Mouse (Mus musculus) thymus, adult 2 months (tissue): ENCODE data around the gene Syndig1. TPM values are rescaled to one million over a fixed set of nuclear protein-coding genes. Genes with fewer than 3 reads are reported as not detected.

ENCODE experiments used
- DNase-seq: peaks from one replicate; pipeline ENCODE4 v3.0.0; 2021
- H3K27ac ChIP-seq: fragments of 200-500 bp; 2 replicates; pipeline ENCODE4 v1.5.1; 2012; ENCODE audit warnings: low read length, control low read depth; ENCODE audit not compliant: control insufficient read depth, insufficient read depth
- H3K27me3 ChIP-seq: fragments of 200-500 bp; 2 replicates; pipeline ENCODE4 v1.6.1; 2012; ENCODE audit warnings: mild to moderate bottlenecking, low read length, moderate library complexity, mixed read lengths; ENCODE audit not compliant: control insufficient read depth, insufficient read depth
- H3K36me3 ChIP-seq: fragments of 200-500 bp; 2 replicates; pipeline ENCODE4 v1.6.1; 2012; ENCODE audit warnings: mild to moderate bottlenecking, low read length, moderate library complexity; ENCODE audit not compliant: control insufficient read depth, insufficient read depth
- H3K4me1 ChIP-seq: fragments of 200-500 bp; replicated peaks from 2 replicates; pipeline ENCODE4 v1.6.1; 2012; ENCODE audit warnings: low read length; ENCODE audit not compliant: control insufficient read depth, insufficient read depth
- H3K4me3 ChIP-seq: fragments of 200-500 bp; 2 replicates; pipeline ENCODE4 v1.5.1; 2012; ENCODE audit warnings: mild to moderate bottlenecking, low read length, control low read depth, moderate library complexity; ENCODE audit not compliant: control insufficient read depth, insufficient read depth
- CTCF ChIP-seq: fragments of 200-500 bp; IDR thresholded peaks from 2 replicates; pipeline ENCODE4 v1.5.1; 2012; ENCODE audit warnings: mild to moderate bottlenecking, control low read depth, low read length, moderate library complexity, borderline replicate concordance; ENCODE audit not compliant: control insufficient read depth, poor library complexity, insufficient read depth; ENCODE audit errors: extremely low read depth
- POLR2A ChIP-seq: fragments of 200-500 bp; IDR thresholded peaks from 2 replicates; pipeline ENCODE4 v1.6.1; 2012; ENCODE audit warnings: mild to moderate bottlenecking, low read length, control low read depth, moderate library complexity; ENCODE audit not compliant: control insufficient read depth, poor library complexity, insufficient read depth; ENCODE audit errors: extremely low read depth
- WGBS: fragments of 180-500 bp; shearing (Covaris S2); methylation state at CpG from one replicate; pipeline ENCODE4 v1.1.7; 2018; 5-methylcytosine and 5-hydroxymethylcytosine counted together
- polyA plus RNA-seq: library from polyadenylated mRNA; depleted of rRNA; stranded (reverse); fragments of >200 nt; gene quantifications from 2 replicates; pipeline ENCODE4 v1.2.3, GENCODE M21; 2012

Syndig1 gene
- polyA plus RNA-seq, 1 experiment: 0.32 TPM

- H3K27ac ChIP-seq: no peak overlapping the region
- 80% methylated on average over 2 of the region's 2 CpGs for WGBS
- no peaks in the 10 kb centered on the region for H3K4me1 ChIP-seq
- H3K27me3 ChIP-seq: no peaks in the 10 kb centered on the region
- H3K4me3 ChIP-seq: no peak overlapping the region
- H3K36me3 ChIP-seq: no peaks in the 10 kb centered on the region
- TF ChIP-seq CTCF (no peak), POLR2A (no peak)
- DNase-seq: no peak
Measured at GRCm38 (mm10) chr2:149836471-149837135, 7.6 kb downstream of the Syndig1 start.

GRCm38 (mm10) chr2:149839666-149840065 is 10.7 kb downstream of the Syndig1 start:
- 76% methylated on average over 2 of the region's 2 CpGs for WGBS
- TF ChIP-seq POLR2A (no peak), CTCF (no peak)
- DNase-seq: no peak
- no peak overlapping the region for H3K27ac ChIP-seq
- H3K27me3 ChIP-seq: no peaks in the 10 kb centered on the region
- no peak overlapping the region for H3K4me3 ChIP-seq
- H3K4me1 ChIP-seq: no peaks in the 10 kb centered on the region
- no peaks in the 10 kb centered on the region for H3K36me3 ChIP-seq

GRCm38 (mm10) chr2:149844575-149844974 is 15.6 kb downstream of the Syndig1 start:
- Histone ChIP-seq H3K4me1 (no peaks in the 10 kb centered on the region), H3K27ac (no peak overlapping the region), H3K36me3 (no peaks in the 10 kb centered on the region), H3K27me3 (no peaks in the 10 kb centered on the region), H3K4me3 (no peak overlapping the region)
- TF ChIP-seq CTCF: no peak
- TF ChIP-seq POLR2A: no peak
- 79% methylated on average over 2 of the region's 2 CpGs for WGBS
- no peak for DNase-seq

GRCm38 (mm10) chr2:149848778-149849177 is 19.8 kb downstream of the Syndig1 start:
- no peaks in the 10 kb centered on the region for H3K36me3 ChIP-seq
- WGBS: 69% methylated on average over 4 of the region's 4 CpGs

GRCm38 (mm10) chr2:149861002-149861401 is 32.0 kb downstream of the Syndig1 start:
- Histone ChIP-seq H3K36me3 (no peaks in the 10 kb centered on the region), H3K27me3 (no peaks in the 10 kb centered on the region), H3K4me3 (no peak overlapping the region), H3K4me1 (no peaks in the 10 kb centered on the region), H3K27ac (no peak overlapping the region)
- no peak for DNase-seq
- WGBS: 92% methylated on average over 3 of the region's 3 CpGs
- TF ChIP-seq POLR2A (no peak), CTCF (no peak)

More at GRCm38 (mm10) chr2:149848778-149849177, 19.8 kb downstream of the Syndig1 start:
- no peak for DNase-seq
- Histone ChIP-seq H3K27me3 (no peaks in the 10 kb centered on the region), H3K27ac (no peak overlapping the region), H3K4me1 (no peaks in the 10 kb centered on the region), H3K4me3 (no peak overlapping the region)
- TF ChIP-seq CTCF (no peak), POLR2A (no peak)

GRCm38 (mm10) chr2:149865914-149866435 is 37.0 kb downstream of the Syndig1 start:
- Histone ChIP-seq H3K4me3 (no peak overlapping the region), H3K4me1 (no peaks in the 10 kb centered on the region), H3K27me3 (no peaks in the 10 kb centered on the region), H3K36me3 (no peaks in the 10 kb centered on the region), H3K27ac (no peak overlapping the region)
- TF ChIP-seq CTCF (no peak), POLR2A (no peak)
- 88% methylated on average over 5 of the region's 5 CpGs for WGBS
- no peak for DNase-seq
